Mouse (Mus musculus) NIH3T3 (cell line): ENCODE measurements around the gene Asb6.

Source experiments
- DNase-seq: peaks from one replicate; pipeline ENCODE4 v3.0.0-alpha.2; 2012; ENCODE audit warnings: low read depth

Asb6 gene

DNA sequence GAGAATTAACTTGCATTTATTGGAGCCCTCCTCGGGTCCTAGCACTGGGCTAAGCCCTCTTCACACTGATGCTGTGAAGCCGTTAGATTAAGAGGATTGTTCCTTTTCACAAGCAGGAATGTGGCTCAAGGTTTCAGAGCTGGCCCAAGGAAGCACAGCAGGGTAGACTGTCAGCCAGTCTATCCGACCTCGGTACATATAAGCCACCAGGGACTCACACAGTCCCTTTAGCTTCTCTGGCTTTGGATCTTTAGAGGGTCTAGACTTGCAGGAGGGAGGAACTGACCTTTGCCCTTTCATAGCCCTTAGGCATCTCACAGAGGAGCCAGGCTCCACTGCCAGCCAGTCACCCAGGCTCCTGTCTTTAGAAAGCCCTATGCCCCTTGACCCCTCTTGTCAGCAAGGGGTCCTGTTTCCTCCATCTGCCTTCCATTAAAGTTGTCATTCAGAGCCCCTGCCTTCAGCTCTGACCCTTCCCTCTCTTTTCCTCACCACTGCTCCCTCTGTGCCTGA lies at the start of gene Asb6:
Asb6 (minus strand) TSS at position 51 of the 513 bp plus-strand sequence.
- DNase-seq, result no peak

DNA sequence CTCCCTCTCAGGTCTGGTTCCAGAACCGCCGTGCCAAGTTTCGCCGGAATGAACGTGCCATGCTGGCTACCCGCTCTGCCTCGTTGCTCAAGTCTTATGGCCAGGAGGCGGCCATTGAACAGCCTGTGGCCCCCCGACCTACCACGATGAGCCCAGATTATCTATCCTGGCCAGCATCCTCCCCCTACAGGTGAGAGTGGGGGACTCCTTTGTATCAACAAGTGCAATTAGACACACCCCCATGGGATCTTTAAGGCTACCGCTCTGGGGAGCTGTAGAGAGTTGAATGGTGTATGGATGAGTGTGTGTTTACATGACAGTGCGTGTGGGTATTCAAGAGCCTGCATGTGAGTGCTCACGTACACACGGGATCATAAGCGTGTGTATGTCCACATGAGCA lies 49.3 kb upstream of the Asb6 start:
- no peak for DNase-seq

DNA sequence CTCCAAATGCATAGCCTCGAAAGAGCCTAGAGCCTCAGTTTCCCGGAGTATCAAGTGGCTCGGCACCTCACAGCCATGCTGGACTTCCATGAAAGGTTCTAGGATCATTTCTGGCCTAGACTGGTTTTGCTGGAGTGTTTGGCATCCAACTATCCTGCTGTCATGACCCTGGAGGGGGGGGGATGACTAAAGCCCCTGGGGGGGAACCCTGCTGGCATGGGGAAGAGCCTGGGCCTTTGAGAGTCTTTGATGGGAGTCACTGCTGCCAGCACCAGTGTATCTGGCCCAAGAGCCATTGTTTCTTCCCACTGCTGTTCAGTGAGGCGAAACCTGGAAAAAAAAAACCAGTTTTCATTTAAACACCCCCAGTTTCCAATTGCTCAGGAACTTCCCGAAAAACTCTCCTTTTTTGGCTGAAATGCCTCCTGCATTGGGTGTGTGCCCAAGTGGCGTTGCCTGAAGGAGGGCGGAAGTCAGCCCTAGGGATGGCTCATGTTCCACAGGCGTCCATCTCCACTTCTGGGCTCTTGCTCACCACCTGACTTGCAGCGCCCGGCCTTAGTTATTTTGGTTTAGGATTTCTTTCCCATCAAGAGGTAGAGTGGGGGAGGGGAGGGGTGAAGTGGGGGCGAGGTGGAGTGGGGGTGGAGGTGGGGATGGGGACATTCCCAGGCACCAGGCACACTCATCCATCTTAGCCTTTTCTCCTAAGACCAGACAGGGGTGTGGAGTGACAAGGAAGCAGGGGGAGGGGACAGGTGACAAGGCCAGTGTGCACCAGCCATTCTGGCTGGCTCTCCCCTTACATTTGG lies 45.7 kb upstream of the Asb6 start:
- peak; percentile 95 for DNase-seq

DNA sequence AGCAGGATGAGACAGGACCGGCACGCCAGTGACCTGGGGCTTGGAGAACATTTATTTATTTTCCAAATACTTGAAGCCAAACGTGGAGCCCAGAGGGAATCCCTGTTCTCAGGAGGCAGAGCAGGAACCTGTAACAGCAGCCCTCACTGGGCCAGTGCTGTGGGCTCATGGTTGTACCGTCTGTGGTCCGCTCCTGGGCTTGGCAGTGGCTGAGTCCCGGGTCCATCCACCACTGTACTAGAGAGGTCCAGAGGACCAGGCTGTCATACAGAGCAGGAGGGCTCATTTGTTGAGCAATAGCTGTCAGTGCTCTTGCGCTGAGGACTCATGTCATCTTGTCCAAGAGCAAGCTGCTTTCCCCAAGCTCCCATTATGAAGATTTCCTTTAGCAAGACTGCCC lies 45.0 kb upstream of the Asb6 start:
- DNase-seq, result peak; percentile 33

DNA sequence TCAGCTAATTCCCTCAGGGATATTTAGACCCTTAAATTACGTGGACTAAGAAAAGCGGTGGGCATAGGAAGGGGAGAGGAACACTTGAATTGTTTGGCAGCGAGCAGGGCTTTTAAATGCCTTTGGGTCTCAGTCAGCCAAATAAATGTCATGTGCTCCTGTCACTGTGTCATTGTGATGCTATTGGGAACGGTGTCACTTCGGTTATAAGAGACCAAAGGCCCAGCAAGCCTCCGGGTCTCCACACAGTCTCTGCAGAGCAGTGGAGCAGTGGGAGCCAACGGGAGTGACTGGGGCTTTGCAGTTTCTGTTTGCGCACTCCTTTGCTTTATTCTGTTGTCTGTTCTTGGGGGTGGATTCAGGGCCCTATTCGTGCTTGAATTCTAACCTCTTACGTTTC lies 44.3 kb upstream of the Asb6 start:
- DNase-seq, result no peak

DNA sequence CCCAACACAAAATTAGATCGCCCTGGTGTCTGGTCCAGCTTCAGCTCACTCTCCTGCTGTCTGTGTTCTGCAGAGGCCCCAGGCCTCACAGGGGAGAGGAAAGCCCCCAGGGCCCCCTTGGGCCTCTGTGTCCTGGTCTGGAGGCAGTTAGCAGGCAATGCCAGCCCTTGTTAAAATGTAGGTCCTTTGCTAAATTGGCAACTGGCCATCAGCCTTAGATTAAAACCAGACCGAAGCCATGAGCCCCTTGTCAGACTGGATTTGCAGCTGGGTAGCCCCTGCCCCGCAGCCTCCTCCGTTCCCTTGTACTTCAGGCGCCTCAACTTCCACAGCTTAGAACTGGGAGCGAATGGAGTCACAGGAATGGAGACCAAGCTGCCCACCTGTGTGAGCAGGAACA lies 42.5 kb upstream of the Asb6 start:
- peak; percentile 61 for DNase-seq

DNA sequence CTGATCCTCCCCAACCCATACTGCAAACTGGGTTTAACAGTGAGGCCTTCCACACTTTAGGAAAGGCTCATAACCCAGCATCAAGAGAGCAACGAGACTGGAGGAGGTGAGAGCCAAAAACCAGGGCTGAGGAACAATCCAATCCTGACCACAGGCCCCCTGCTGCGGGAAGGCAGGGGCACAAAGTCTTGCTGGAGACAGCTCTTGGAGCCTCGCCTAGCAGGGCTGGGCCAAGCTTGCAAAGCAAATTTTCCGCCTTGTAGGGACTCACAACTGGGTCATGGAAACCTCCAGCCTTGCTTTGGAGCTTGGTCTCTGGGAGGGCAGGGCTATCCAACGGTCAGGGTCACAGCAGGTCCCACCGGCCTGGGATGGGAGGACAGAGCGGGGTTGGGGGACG lies 40.7 kb upstream of the Asb6 start:
- DNase-seq, result peak; percentile 97

DNA sequence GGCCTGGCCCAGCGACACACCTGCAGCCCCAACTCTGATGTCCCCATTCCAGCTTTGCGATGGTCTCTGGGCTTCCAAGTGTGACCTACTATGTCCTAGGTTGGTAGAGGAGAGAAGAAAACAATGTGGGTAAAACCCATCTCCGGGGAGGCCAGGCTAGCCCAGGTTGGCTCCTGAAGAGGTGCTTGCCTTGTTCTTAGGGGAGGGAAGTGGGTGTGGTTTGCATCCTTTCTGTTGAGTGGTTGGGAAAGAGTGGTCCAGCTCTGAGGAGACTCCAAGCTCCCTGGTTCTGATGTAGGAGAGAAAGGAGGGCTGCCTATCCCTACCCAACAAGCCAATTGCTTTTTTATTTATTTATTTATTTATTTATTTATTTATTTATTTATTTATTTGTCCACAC lies 35.3 kb upstream of the Asb6 start:
- peak; percentile 61 for DNase-seq

DNA sequence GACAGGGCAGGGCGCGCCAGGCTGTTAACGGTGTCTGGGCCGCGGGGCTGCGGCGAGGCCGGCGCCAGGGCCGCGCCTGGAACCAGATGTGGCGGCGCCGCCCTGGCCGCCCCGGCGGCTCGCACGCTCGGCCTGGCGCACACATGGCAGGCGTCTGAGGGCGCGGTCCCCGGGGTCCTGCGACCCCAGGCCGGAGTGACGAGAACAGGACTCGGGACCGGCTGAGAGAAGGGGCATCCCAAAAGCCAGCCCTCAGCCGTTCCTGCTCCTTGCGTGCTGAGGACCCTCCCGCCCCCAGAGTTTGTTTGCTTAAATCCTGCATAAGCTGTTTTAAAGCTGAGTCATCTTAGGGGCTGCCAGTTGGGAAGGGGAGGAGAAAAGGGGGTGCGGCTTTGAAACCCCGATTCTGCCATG lies 34.8 kb upstream of the Asb6 start:
- peak; percentile 91 for DNase-seq

DNA sequence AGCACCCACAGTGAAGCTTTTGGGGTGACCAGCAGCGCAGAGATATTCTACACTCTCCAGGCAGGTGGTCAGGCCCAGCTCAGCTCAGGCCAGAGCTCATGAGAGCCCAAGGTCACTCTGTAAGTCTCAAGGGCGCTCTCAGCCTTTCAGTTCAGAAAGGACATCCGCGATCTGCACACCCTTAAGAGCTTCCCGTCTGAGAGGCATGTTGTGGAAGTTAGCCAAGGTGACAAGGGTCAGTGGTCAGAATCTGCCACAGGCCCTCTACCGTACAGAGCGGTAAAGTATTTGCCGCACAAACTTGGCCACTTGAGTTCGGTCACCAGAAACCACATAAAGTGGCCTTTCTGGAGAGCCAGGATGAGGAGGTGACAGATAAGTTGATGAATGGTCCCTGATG lies 33.4 kb upstream of the Asb6 start:
- DNase-seq, result peak; percentile 31

DNA sequence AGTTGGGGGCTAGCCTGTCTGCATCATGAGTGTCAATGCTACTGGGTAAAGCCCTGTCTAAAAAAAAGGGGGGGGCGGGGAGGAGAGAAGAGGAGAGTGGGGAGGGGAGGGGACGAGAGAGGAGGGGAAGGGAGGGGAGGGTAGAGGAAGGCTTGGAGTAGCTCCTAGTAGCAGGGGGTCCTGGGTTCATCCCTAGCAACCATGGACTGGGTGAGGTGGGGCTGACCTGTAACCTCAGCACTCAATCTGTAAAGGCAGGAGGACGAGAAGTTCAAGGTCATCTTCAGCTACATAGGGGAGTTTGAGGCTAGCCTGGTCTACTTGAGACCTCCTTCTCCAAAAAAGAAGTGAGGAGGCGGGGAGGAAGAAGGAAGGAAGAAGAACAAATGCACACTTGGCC lies 31.9 kb upstream of the Asb6 start:
- no peak for DNase-seq

DNA sequence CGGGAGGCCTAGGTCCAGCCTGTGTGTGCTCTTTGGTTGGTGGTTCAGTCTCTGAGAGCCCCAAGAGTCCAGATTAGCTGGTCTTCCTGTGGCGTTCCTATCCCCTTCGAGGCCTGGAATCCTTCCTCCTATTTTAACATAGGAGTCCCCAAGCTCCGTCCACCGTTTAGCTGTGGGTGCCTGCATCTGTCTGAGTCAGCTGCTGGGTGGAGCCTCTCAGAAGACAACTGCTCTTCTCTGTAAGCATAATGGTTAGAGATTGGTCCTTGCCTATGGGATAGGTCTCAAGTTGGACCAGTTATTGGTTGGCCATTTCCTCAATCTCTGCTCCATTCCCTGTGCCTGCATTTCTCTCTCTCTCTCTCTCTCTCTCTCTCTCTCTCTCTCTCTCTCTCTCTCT lies 29.6 kb upstream of the Asb6 start:
- DNase-seq, result no peak

DNA sequence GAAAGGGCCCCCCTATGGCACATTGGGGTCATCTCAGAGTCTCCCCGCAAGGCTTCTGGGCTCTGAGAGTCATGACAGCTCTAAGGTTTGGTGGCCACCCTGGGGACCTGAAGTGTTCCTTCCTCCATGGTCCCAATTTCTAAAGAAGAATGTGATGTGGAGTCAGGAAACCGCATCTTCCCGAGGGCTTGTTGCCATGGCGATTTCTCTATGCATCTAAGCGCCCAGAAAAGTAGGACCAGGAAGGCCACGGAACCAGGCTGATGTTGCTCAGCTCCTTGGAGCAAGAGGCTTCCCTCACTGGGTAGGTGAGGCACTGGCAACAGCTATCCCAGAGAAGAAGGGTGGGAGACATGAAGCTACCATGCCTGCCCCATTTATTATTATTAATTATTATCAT lies 26.9 kb upstream of the Asb6 start:
- no peak for DNase-seq

DNA sequence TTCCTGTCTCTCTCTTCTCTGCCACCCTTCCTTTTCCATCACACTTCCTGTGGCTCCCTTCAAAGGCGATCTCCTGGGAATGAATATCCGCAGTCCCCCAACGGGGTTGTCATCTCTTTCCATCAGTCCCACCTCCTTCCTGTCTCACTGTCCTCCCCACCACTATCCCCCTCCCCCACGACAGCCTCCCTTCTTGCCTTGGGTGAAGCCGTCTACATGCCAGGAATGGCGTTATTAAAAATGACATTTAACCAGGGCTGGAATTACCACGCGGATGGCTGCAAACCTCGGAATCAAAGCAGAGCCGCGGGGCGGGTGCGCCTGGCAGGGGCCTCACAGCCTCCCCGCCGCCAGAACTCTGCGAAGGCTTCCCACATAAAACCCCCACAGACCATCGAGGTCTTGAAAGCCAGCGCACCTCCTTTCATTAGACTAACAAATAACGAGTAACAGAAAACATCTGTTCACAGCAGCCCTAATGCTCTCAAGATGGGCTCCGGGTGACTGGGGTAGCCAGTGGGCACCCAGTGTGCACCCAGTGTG lies 22.7 kb upstream of the Asb6 start:
- DNase-seq, result peak; percentile 42

DNA sequence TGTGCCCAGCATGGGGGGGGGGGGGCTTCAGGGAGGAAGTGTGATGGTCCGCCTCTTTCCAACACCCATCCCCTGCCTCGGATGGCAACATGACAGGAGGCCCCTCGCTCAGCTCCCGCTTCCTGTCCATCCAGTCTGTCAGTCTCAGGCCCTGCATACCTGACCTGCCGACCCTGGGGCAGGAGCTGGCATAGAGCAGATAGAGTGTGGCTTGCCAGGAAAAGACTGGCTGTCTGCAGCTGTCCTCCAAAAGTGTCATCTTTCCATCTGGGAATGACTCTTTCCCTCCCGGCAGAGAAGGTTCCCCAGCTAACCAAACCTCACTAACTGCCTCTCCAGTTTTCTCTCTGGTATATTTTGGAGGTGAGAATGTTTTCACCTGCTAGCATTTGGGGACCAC lies 20.4 kb upstream of the Asb6 start:
- DNase-seq, result no peak

DNA sequence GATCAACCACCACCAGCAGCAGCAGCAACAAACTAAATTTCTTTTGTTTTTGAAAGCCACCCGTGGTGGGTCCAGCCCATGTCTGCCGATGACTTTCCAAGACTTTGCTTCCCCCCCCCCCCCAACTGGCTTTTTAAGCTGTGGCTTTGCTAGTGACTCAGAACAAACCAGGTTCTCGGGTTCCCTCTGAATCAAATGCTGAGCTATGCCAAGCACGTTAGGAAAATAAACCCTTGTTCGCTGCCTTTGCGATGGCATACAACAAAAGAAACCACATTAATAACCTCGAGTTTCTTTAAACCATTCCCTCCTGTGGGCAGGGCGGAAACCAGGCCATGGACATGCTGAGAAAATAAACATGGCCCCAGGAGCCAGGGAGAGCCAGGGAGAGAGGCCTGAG lies 18.1 kb upstream of the Asb6 start:
- DNase-seq, result peak; percentile 81

DNA sequence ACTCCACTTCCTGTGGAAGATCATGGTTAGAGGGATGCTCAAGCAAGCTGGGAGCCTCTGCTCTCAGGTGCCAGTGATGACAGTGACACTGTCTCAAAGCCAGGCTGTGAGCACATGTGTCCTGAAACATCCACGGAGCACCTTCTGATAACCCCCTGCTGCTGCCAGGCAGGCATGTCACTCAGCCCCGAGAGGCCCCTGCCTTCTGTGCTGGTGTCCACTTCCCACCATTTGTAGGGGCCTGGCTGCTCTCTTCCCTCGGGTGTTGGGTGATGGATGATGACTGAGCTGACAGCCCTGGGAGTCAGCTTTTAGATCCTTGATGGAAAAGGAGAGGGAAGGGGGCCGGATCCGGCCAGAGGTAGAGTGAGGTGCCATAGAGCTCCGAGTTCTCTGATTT lies 16.6 kb upstream of the Asb6 start:
- no peak for DNase-seq

DNA sequence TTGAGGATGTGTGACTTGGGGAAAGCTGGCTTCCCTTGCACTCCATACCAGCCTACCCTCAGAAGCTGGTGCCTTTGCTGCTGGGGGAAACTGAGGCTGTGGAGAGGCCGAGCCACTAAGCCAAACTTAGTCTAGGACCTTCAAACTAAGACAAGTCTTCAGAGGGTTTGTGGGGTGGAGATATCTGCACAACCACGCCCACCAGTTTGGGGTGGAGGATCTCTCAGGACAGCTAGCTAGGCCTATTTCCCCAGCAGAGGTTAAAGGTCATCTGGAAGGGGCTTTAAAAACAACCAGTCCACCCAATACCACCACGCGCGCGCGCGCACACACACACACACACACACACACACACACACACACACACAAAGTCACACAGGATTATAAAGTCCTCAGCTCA lies 16.1 kb upstream of the Asb6 start:
- DNase-seq, result peak; percentile 61

DNA sequence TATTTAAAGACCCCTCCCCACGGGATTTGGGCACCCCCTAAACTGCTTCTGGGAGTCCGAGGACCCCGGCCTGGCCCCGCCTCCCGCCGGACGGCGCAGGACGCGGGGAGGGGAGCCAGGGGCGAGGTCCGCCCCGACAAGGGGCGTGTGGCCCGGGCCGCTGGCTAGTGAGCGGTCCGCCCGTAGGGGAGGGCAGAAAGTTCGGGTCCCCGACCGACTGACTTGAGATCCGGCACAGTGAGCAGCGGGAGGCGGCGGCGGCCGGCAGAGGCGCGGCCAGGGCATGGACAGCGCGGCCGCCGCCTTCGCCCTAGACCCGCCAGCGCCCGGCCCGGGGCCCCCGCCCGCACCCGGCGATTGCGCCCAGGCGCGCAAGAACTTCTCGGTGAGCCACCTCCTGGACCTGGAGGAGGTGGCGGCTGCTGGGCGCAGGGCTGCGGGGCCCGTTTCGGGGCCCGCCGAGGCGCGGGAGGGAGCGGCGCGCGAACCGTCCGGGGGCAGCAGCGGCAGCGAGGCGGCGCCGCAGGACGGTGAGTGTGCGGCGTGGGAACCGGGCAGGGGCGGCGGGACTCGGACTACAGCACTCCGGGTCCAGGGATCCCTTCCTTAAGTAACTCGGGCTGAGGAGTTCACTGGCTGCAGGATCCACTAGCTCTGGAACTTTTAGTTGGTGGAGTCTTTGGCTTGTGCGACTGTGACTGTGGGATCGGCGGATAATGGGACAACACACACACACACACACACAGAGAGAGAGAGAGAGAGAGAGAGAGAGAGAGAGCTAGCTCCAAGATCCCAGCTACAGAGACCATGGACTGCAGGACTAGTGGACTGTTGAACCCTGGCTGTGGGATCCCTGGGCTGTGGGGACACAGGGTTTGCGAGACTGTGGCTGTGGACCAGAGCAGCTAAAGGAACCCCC lies 15.3 kb upstream of the Asb6 start:
- DNase-seq, result peak; percentile 74

DNA sequence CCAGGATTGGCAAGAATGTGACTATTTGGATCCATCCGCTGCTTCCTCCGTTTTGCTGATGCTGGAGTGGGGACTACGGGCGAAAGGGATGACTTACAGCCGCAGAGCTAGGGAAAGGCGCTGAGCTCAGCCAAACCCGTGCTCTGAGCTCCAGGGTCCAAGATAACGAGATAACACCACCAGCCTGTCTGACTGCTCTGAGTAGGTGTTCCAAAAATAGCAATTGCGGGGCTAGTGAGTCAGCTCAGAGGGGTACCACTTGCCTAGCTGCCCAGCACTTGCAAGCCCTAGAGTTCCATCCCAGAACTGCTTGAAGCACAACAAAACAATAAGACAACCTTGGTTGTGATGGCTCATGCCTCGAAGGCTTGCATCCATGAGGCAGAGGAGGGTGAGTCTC lies 12.5 kb upstream of the Asb6 start:
- DNase-seq, result peak; percentile 75

DNA sequence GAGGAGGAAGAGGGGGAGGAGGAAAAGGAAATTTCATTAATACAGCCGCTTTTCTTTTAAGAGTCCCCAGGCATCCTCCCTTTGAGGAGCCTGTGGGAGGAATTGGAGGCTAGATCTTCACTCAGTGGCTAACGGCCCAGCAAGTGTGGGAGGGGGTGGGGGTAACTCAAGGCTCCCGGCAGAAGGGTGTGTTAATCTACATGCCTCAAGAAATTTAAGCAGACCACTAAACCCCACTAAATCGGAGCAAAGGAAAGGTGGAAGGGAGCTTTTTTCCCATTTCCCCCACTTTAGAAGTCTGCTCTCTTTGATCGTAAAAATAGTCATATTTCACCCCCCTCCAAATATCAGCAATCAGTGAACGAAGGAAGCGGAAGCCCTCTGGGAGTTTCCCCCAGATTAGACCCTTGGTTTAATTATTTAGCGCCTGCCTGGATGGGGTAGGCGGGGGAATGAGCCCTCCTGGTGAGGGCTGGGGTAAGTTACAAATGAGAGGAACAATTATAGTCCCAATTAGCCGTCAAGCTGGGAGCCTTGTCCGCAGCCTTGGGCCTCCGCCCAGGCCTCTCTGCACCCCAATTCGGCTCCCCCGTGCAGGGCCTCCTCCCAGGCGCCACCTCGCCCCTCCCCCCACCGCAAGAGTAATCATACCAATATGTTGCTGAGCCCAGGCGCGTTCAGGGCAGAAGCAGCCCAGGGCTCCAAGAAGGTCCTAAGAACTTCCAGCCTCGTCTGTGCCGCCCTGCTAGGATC lies 6.3 kb upstream of the Asb6 start:
- no peak for DNase-seq
